Mouse (Mus musculus) ES-E14 (cell line): ENCODE measurements at regions not wholly inside any gene's neighbourhood (a gene's known extent, or its start where the extent isn't known, plus 50 kb on each side); places are given as distances from the start of the nearest gene placed in this dataset.

Experiments
- DNase-seq: peaks from one replicate; pipeline ENCODE4 v3.0.0-alpha.2; 2013; ENCODE audit warnings: low read depth, low spot score
- H3K27ac ChIP-seq: 2 replicates; pipeline ENCODE4 v1.5.1; 2012; ENCODE audit warnings: low read depth, mild to moderate bottlenecking, low read length, moderate library complexity, mixed read lengths; ENCODE audit not compliant: poor library complexity, insufficient read depth, severe bottlenecking
- H3K36me3 ChIP-seq: 2 replicates; pipeline ENCODE4 v1.6.1; 2012; ENCODE audit warnings: mild to moderate bottlenecking, low read length, moderate library complexity, mixed read lengths; ENCODE audit not compliant: control insufficient read depth, poor library complexity, insufficient read depth, severe bottlenecking
- H3K4me1 ChIP-seq, 2 experiments: fragments of 150-350 bp in 1 of 2; sonication (generic) in 1 of 2; 2 replicates each; pipeline ENCODE4 v1.6.1; 2012; ENCODE audit warnings: low read length in 2 of 2, mild to moderate bottlenecking in 1 of 2, mixed read lengths in 1 of 2; ENCODE audit not compliant: control insufficient read depth in 2 of 2, insufficient read depth in 2 of 2, poor library complexity in 1 of 2
- H3K4me3 ChIP-seq, 2 experiments: fragments of 150-350 bp in 1 of 2; sonication (generic) in 1 of 2; 2 replicates each; pipeline ENCODE4 v1.5.1; 2012; ENCODE audit warnings: low read length in 2 of 2, low read depth in 1 of 2, mild to moderate bottlenecking in 1 of 2, mixed read lengths in 1 of 2; ENCODE audit not compliant: insufficient read depth in 1 of 2, poor library complexity in 1 of 2, severe bottlenecking in 1 of 2
- H3K9ac ChIP-seq: 2 replicates; pipeline ENCODE4 v1.6.1; 2012; ENCODE audit warnings: low read depth, mild to moderate bottlenecking, low read length, mixed read lengths; ENCODE audit not compliant: poor library complexity, insufficient read depth, severe bottlenecking
- H3K9me3 ChIP-seq: fragments of 150-350 bp; sonication (generic); 2 replicates; pipeline ENCODE4 v1.6.1; 2012; ENCODE audit warnings: low read depth, mild to moderate bottlenecking, low read length; ENCODE audit not compliant: control insufficient read depth, insufficient read depth
- CHD2 ChIP-seq: IDR thresholded peaks from 2 replicates; pipeline ENCODE4 v1.6.1; 2014; ENCODE audit warnings: mild to moderate bottlenecking, low read depth, low read length, inconsistent platforms
- HCFC1 ChIP-seq: IDR thresholded peaks from 2 replicates; pipeline ENCODE4 v1.6.1; 2012; ENCODE audit warnings: low read length, inconsistent platforms, borderline replicate concordance; ENCODE audit not compliant: insufficient read depth
- MAFK ChIP-seq: IDR thresholded peaks from 2 replicates; pipeline ENCODE4 v1.6.1; 2014; ENCODE audit warnings: mild to moderate bottlenecking, low read depth, low read length, inconsistent platforms; ENCODE audit not compliant: insufficient read depth
- ZC3H11A ChIP-seq: IDR thresholded peaks from 2 replicates; pipeline ENCODE4 v1.6.1; 2012; ENCODE audit warnings: low read depth, mild to moderate bottlenecking, inconsistent platforms, low read length, borderline replicate concordance
- ZNF384 ChIP-seq: IDR thresholded peaks from 2 replicates; pipeline ENCODE4 v1.6.1; 2012; ENCODE audit warnings: low read depth, low read length, inconsistent platforms
- in situ Hi-C, 2 experiments: fragments of 600-800 bp; cut with MboI; formaldehyde crosslinking; loops; one replicate each; pipeline ENCODE4 v1.15.1; 2025; ENCODE audit warnings: low sequenced_read_pairs in 2 of 2, inconsistent platforms in 1 of 2; ENCODE audit not compliant: unreplicated experiment in 2 of 2

GRCm38 (mm10) chr7:69510389-69510788, 761.3 kb upstream of the Arrdc4 start:
- H3K36me3 ChIP-seq, result no peaks in the 10 kb centered on the region
- TF ChIP-seq MAFK, result no peak
- no peak for TF ChIP-seq ZC3H11A
- TF ChIP-seq HCFC1, result no peak
- TF ChIP-seq ZNF384, result no peak
- no peak for TF ChIP-seq CHD2
- H3K4me1 ChIP-seq, result no peaks in the 10 kb centered on the region
- no peak overlapping the region for H3K9ac ChIP-seq
- H3K4me3 ChIP-seq, result no peak overlapping the region
- DNase-seq, result no peak
- no peaks in the 10 kb centered on the region for H3K9me3 ChIP-seq
- in situ Hi-C loops, result no loop called here
- H3K27ac ChIP-seq, result no peak overlapping the region

DNA sequence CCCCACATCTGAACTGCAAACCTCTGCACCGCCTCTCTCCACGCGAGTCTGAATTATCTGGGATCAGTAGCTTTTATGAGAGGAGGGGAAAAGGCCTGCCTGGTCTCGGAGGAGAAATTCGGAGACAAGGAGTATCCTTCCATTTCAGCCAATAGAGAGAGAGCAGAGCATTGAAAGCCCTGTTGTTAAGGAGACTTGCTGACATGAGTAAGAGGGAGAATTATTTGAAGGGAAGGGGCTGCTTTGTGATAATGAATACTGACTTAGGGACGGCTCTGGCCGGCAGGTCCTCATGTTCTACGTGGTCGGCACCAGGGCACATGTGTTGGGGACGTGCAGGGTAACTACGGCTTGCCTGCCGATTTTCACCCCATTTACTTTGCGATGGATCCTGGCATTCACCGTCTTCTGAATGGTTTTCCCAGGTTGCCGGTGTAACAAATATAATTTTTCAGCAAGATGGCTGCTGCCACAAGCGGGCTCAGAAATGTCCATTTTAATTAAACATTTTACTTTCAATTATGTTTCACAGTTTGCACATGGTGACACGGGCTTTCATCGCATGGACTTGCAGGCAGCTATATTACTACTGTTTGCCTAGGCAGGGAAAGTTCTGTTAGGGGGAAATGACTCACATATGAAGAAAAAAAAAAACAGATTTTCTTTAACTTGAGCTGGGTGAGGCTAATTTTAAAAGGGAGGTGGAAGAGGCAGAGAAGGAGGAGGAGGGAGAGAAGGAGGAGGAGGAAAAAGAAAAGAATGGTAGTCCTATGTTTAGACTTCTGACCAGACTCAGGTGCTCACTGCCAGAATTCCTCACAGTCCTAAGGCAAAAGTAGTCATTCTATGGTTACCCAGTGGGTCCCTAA, 744.3 kb upstream of the Arrdc4 start:
- H3K27ac ChIP-seq, result no peak overlapping the region
- TF ChIP-seq CHD2, result no peak
- TF ChIP-seq MAFK, result no peak
- TF ChIP-seq ZNF384, result no peak
- TF ChIP-seq ZC3H11A, result no peak
- no peak for TF ChIP-seq HCFC1
- in situ Hi-C loops, result loop anchor here (25.0 kb wide), 2 partner anchors 769 to 794 kb away; no protein-coding TSS in a partner anchor
- no peaks in the 10 kb centered on the region for H3K36me3 ChIP-seq
- no peak overlapping the region for H3K9ac ChIP-seq
- no peak overlapping the region for H3K4me3 ChIP-seq
- H3K4me1 ChIP-seq, result no peaks in the 10 kb centered on the region
- no peak for DNase-seq
- H3K9me3 ChIP-seq, result no peaks in the 10 kb centered on the region

DNA sequence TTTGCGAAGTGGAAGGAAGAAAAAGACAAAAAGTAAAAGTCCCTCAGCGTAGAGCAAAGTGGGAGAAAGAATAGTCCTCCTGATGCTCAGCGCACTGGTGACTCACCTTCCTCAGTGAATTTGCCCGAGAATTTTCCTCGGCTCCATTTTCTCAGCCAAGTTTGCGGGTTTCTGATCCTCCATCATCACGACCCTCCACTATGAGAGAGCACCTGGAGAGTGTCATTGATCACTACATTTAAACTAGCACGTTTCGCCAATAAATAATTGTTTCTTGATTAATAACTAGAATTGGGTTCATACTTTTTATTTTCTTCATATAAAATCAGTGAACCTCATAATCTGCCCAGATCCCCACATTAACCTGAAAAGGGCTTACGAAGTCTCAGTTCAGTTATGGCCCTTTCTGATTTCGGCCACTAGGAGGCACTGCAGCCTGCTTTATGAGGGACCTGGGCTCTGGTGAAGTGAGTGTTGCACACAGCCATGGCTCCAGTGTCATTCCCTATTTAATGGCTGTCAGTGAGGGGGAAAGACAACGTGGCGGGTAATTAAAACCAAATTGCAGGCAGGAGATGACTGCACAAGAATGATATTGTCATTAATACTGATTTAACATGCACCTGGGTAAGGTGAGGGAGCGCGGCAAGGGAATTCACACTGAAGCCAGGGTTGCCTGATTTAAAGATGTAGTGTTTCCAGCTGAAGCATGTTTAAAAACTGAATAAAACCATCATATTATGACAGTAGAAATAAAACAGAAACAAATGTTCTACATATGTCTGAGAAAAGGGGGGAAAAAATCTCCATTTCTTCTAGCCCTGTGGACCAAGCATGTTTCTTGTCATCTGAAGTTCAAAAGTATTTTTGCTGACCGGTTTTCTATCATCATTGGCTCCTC, 741.8 kb upstream of the Arrdc4 start:
- no peaks in the 10 kb centered on the region for H3K4me1 ChIP-seq
- H3K36me3 ChIP-seq, result no peaks in the 10 kb centered on the region
- no peak for TF ChIP-seq HCFC1
- TF ChIP-seq ZNF384, result no peak
- TF ChIP-seq MAFK, result no peak
- TF ChIP-seq ZC3H11A, result peak; percentile 92; the same call in 1 of the 2 replicates
- DNase-seq, result peak; percentile 40
- no peak overlapping the region for H3K27ac ChIP-seq
- H3K9ac ChIP-seq, result no peak overlapping the region
- no peak overlapping the region for H3K4me3 ChIP-seq
- H3K9me3 ChIP-seq, result no peaks in the 10 kb centered on the region
- in situ Hi-C loops, result loop anchor here (25.0 kb wide), 2 partner anchors 771 to 796 kb away; no protein-coding TSS in a partner anchor

GRCm38 (mm10) chr7:69488630-69489029, 739.6 kb upstream of the Arrdc4 start:
- Histone ChIP-seq H3K9me3 (no peaks in the 10 kb centered on the region), H3K4me3 (no peak overlapping the region), H3K4me1 (no peaks in the 10 kb centered on the region), H3K9ac (no peak overlapping the region), H3K36me3 (no peaks in the 10 kb centered on the region), H3K27ac (no peak overlapping the region)
- in situ Hi-C loops, result loop anchor here (25.0 kb wide), 2 partner anchors 774 to 799 kb away; no protein-coding TSS in a partner anchor
- DNase-seq, result no peak
- TF ChIP-seq CHD2 (no peak), ZNF384 (no peak), HCFC1 (no peak), ZC3H11A (no peak), MAFK (no peak)
